Mouse (Mus musculus) hindbrain, embryonic 16.5 days (tissue): ENCODE data around the gene Trim46. TPM values are rescaled to one million over a fixed set of nuclear protein-coding genes. Genes with fewer than 3 reads are reported as not detected.

Experiments used
- ATAC-seq: fragments of 200-750 bp; cut with Nextera tagmentation; 2 replicates; pipeline ENCODE4 v1.8.0; 2017; ENCODE audit warnings: moderate TSS enrichment, moderate library complexity
- H3K27ac ChIP-seq: fragments of 300-500 bp; sonication (generic); 2 replicates; pipeline ENCODE4 v1.5.1; 2014; ENCODE audit warnings: low read depth, mild to moderate bottlenecking, control low read depth, low read length, moderate library complexity
- H3K27me3 ChIP-seq: fragments of 300-500 bp; sonication (generic); replicated peaks from 2 replicates; pipeline ENCODE4 v1.6.1; 2014; ENCODE audit warnings: low read length; ENCODE audit not compliant: control insufficient read depth, insufficient read depth
- H3K36me3 ChIP-seq: fragments of 300-500 bp; sonication (generic); 2 replicates; pipeline ENCODE4 v1.6.1; 2014; ENCODE audit warnings: mild to moderate bottlenecking, low read length, moderate library complexity, mixed read lengths; ENCODE audit not compliant: control insufficient read depth, insufficient read depth
- H3K4me1 ChIP-seq: fragments of 300-500 bp; sonication (generic); 2 replicates; pipeline ENCODE4 v1.6.1; 2014; ENCODE audit warnings: low read depth, low read length; ENCODE audit not compliant: control insufficient read depth, insufficient read depth
- H3K4me2 ChIP-seq: fragments of 300-500 bp; sonication (generic); 2 replicates; pipeline ENCODE4 v1.6.1; 2014; ENCODE audit warnings: mild to moderate bottlenecking, low read length, control low read depth, moderate library complexity
- H3K4me3 ChIP-seq: fragments of 300-500 bp; sonication (generic); 2 replicates; pipeline ENCODE4 v1.5.1; 2014; ENCODE audit warnings: mild to moderate bottlenecking, low read length, control low read depth, moderate library complexity
- H3K9ac ChIP-seq: fragments of 300-500 bp; sonication (generic); 2 replicates; pipeline ENCODE4 v1.6.1; 2014; ENCODE audit warnings: low read depth, mild to moderate bottlenecking, control low read depth, low read length, moderate library complexity
- H3K9me3 ChIP-seq: fragments of 300-500 bp; sonication (generic); 2 replicates; pipeline ENCODE4 v1.6.1; 2014; ENCODE audit warnings: mild to moderate bottlenecking, low read length, moderate library complexity; ENCODE audit not compliant: control insufficient read depth
- WGBS: fragments of 180-500 bp; shearing (Covaris S2); extraction: QIAGEN DNeasy Blood & Tissue Kit; methylation state at CpG from one replicate; pipeline ENCODE4 v1.1.7; 2014; 5-methylcytosine and 5-hydroxymethylcytosine counted together
- polyA plus RNA-seq: library from polyadenylated mRNA; unstranded; fragments of >200 nt; fragmentation: Nextera tagmentation; extraction: Ambion mirVana; gene quantifications from 2 replicates; pipeline ENCODE4 v1.2.1, GENCODE M21; 2015

Gene Trim46
- polyA plus RNA-seq, 1 experiment from 2014 or later: 78.7 TPM

GRCm38 (mm10) chr3:89210731-89211130 lies 35.4 kb downstream of the Trim46 start:
- Histone ChIP-seq H3K9me3 (no peaks in the 10 kb centered on the region), H3K36me3 (peaks cover 37% of the 10 kb centered on the region), H3K4me1 (peaks cover 20% of the 10 kb centered on the region), H3K27me3 (no peaks in the 10 kb centered on the region), H3K4me2 (no peak overlapping the region), H3K4me3 (no peak overlapping the region), H3K9ac (no peak overlapping the region), H3K27ac (no peak overlapping the region)
- ATAC-seq: no peak
- 71% methylated on average over 7 of the region's 7 CpGs for WGBS

- H3K27me3 ChIP-seq: no peaks in the 10 kb centered on the region
- ATAC-seq: no peak
- H3K4me2 ChIP-seq: no peak overlapping the region
- H3K9me3 ChIP-seq: no peaks in the 10 kb centered on the region
- no peak overlapping the region for H3K4me3 ChIP-seq
- H3K4me1 ChIP-seq: peaks cover 14% of the 10 kb centered on the region
- H3K27ac ChIP-seq: no peak overlapping the region
- no peak overlapping the region for H3K9ac ChIP-seq
- peaks cover 38% of the 10 kb centered on the region for H3K36me3 ChIP-seq
- WGBS: 80% methylated on average over 13 of the region's 13 CpGs
Measured at GRCm38 (mm10) chr3:89210162-89210561, 35.9 kb downstream of the Trim46 start.

GRCm38 (mm10) chr3:89209731-89210130 lies 36.4 kb downstream of the Trim46 start:
- peaks cover 38% of the 10 kb centered on the region for H3K36me3 ChIP-seq

GRCm38 (mm10) chr3:89208736-89209135 lies 37.4 kb downstream of the Trim46 start:
- H3K4me1 ChIP-seq: peaks cover 9% of the 10 kb centered on the region
- no peak overlapping the region for H3K27ac ChIP-seq
- no peak overlapping the region for H3K4me2 ChIP-seq
- H3K9ac ChIP-seq: no peak overlapping the region
- no peak overlapping the region for H3K4me3 ChIP-seq
- no peaks in the 10 kb centered on the region for H3K27me3 ChIP-seq
- no peak for ATAC-seq
- peaks cover 38% of the 10 kb centered on the region for H3K36me3 ChIP-seq
- H3K9me3 ChIP-seq: no peaks in the 10 kb centered on the region
- 89% methylated on average over 6 of the region's 6 CpGs for WGBS

More at GRCm38 (mm10) chr3:89209731-89210130, 36.4 kb downstream of the Trim46 start:
- Histone ChIP-seq H3K9me3 (no peaks in the 10 kb centered on the region), H3K27ac (no peak overlapping the region), H3K4me2 (no peak overlapping the region), H3K9ac (no peak overlapping the region), H3K4me3 (no peak overlapping the region), H3K4me1 (peaks cover 10% of the 10 kb centered on the region), H3K27me3 (no peaks in the 10 kb centered on the region)
- no peak for ATAC-seq
- 92% methylated on average over 7 of the region's 7 CpGs for WGBS

DNA sequence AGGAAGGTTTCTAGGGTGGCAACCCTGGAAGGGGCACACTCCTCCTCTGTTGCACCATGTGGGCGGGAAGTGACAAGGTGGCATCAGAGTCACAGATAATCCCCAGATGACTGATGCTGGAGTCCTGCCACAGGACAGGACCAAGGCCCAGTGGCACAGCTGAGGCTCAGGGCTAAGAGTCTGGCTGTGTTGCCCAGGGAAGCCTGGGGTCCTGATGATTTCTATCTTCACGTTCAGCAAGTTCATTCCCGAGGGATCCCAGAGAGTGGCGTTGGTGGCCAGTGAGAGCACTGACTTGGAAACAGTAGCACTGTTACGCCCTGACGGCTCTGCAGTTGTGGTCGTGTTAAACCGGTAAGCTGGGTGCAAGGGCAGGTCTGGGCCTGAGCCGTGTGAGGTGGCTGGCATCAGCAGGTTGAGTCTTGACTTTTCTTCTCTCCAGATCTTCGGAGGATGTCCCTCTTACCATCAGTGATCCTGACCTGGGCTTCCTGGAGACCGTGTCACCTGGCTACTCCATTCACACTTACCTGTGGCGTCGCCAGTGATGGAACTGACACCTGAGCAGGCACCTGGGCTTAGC lies 37.9 kb downstream of the Trim46 start:
- H3K36me3 ChIP-seq: peaks cover 38% of the 10 kb centered on the region

GRCm38 (mm10) chr3:89206695-89207094 lies 39.4 kb downstream of the Trim46 start:
- Histone ChIP-seq H3K4me3 (no peak overlapping the region), H3K27ac (no peak overlapping the region), H3K9me3 (no peaks in the 10 kb centered on the region), H3K4me1 (peaks cover 5% of the 10 kb centered on the region), H3K9ac (no peak overlapping the region), H3K27me3 (no peaks in the 10 kb centered on the region), H3K4me2 (no peak overlapping the region), H3K36me3 (peaks cover 38% of the 10 kb centered on the region)
- WGBS: 96% methylated on average over 2 of the region's 2 CpGs
- no peak for ATAC-seq

More for the DNA sequence above, 37.9 kb downstream of the Trim46 start:
- Histone ChIP-seq H3K9me3 (no peaks in the 10 kb centered on the region), H3K9ac (no peak overlapping the region), H3K27me3 (no peaks in the 10 kb centered on the region), H3K27ac (no peak overlapping the region), H3K4me3 (no peak overlapping the region), H3K4me1 (peaks cover 12% of the 10 kb centered on the region), H3K4me2 (no peak overlapping the region)
- no peak for ATAC-seq
- 89% methylated on average over 13 of the region's 13 CpGs for WGBS

- Histone ChIP-seq H3K27me3 (no peaks in the 10 kb centered on the region), H3K4me1 (peaks cover 5% of the 10 kb centered on the region), H3K9me3 (no peaks in the 10 kb centered on the region), H3K9ac (no peak overlapping the region), H3K4me2 (no peak overlapping the region), H3K4me3 (no peak overlapping the region), H3K27ac (no peak overlapping the region), H3K36me3 (peaks cover 38% of the 10 kb centered on the region)
- 97% methylated on average over 7 of the region's 7 CpGs for WGBS
- no peak for ATAC-seq
Measured at GRCm38 (mm10) chr3:89206079-89206478, 40.0 kb downstream of the Trim46 start.

DNA sequence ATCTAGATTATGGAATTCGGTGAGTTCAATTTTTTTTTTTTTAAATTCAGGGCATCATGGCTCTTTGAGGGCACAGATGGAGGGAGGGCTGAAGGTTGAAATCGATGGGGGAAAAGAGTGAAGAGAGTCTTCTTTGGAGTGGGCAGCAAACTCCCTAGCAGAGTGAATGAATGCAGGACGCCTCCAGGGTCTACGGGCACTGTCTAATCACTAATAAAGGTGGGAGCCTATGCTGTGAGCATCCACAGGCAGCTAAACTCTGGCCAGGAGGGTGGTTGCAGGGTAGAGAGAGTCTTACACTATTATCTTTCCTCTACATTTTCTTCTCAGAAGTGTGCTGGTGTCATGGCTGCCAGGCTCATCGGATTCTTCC lies 43.0 kb downstream of the Trim46 start:
- H3K4me2 ChIP-seq: peak overlapping the region; percentile 87
- H3K36me3 ChIP-seq: peaks cover 20% of the 10 kb centered on the region
- H3K27me3 ChIP-seq: no peaks in the 10 kb centered on the region
- WGBS: 36% methylated on average over 5 of the region's 5 CpGs
- H3K9me3 ChIP-seq: no peaks in the 10 kb centered on the region
- peak overlapping the region; percentile 3; the same call in 1 of the 2 replicates for H3K27ac ChIP-seq
- peak; percentile 28 for ATAC-seq
- peak overlapping the region; percentile 67 for H3K9ac ChIP-seq
- peak overlapping the region; percentile 59 for H3K4me3 ChIP-seq
- peaks cover 5% of the 10 kb centered on the region for H3K4me1 ChIP-seq

DNA sequence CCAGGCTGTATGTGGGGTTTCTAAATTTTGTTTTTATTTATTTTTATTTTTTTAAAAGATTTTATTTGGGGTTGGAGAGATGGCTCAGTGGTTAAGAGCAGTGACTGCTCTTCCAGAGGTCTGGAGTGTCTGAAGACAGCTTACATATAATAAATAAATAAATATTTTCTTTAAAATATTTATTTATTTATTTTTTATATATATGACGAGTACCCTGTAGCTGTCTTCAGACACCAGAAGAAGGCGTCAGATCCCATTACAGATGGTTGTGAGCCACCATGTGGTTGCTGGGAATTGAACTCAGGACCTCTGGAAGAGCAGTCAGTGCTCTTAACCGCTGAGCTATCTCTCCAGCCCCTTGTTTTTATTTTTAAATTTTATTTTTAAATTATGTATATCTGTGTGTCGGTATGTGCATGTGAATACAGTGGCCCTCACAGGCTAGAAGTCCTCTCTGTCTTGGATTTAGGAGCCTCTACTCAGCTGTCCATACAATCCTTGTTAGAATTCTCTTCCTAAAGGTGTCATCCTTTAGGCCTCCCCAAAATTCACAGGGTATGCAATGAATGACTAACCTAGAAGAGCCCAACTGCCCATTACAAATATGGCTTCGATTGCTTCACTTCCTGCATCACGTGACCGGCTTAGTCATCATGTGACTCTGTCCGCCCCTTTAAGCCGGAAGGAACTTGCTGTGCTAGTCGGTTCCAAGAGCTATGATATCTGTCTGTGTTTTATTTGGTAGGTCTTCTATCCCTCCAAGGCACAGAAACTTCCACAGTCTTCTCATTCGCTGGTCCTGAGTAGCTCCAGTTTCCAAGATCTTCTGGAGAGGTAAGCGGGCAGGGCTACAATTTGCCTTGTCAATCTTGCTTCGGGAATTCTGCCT lies 43.6 kb downstream of the Trim46 start, which contains the start of gene Gba:
TSS of gene Gba (plus strand) at position 676 of the 889 bp plus-strand sequence.
- H3K9me3 ChIP-seq: no peaks in the 10 kb centered on the region
- peak within 1 kb of the TSS; percentile 67 for H3K9ac ChIP-seq
- H3K27me3 ChIP-seq: no peaks in the 10 kb centered on the region
- peaks cover 13% of the 10 kb centered on the region; the same call in 1 of the 2 replicates for H3K36me3 ChIP-seq
- peak within 1 kb of the TSS; percentile 10; the same call in 1 of the 2 replicates for H3K27ac ChIP-seq
- peak within 1 kb of the TSS; percentile 87 for H3K4me2 ChIP-seq
- peaks cover 5% of the 10 kb centered on the region for H3K4me1 ChIP-seq
- WGBS: 25% methylated on average over 13 of the region's 13 CpGs
- H3K4me3 ChIP-seq: peak within 1 kb of the TSS; percentile 59
- ATAC-seq: peak; percentile 89
